Mouse (Mus musculus) MEL (cell line): ENCODE data around the gene Padi4.
A peak's percentile ranks its signal among the peaks of the same experiment; 100 is the strongest.

Source experiments
- CTCF ChIP-seq, 3 experiments: IDR thresholded peaks in 2 of 3; conservative IDR thresholded peaks in 1 of 3; 2 replicates each; pipeline ENCODE4 v1.5.1; 2011 to 2012; ENCODE audit warnings: low read length in 3 of 3, low read depth in 2 of 3, mild to moderate bottlenecking in 2 of 3, improper control_type of control experiment in 1 of 3, inconsistent platforms in 1 of 3, mixed read lengths in 1 of 3, moderate library complexity in 1 of 3; ENCODE audit not compliant: control insufficient read depth in 1 of 3, insufficient read depth in 1 of 3, poor library complexity in 1 of 3, severe bottlenecking in 1 of 3
- HCFC1 ChIP-seq: IDR thresholded peaks from 2 replicates; pipeline ENCODE4 v1.6.1; 2012; ENCODE audit warnings: low read depth, mild to moderate bottlenecking, inconsistent platforms, low read length, improper control_type of control experiment, moderate library complexity
- JUND ChIP-seq: IDR thresholded peaks from 2 replicates; pipeline ENCODE4 v1.6.1; 2011; ENCODE audit warnings: low read depth, mild to moderate bottlenecking, improper control_type of control experiment, low read length
- MAX ChIP-seq: IDR thresholded peaks from 2 replicates; pipeline ENCODE4 v1.6.1; 2011; ENCODE audit warnings: low read length, improper control_type of control experiment
- POLR2A ChIP-seq, 2 experiments: IDR thresholded peaks; 2 replicates each; pipeline ENCODE4 v1.6.1; 2011 to 2012; ENCODE audit warnings: low read length in 2 of 2, mild to moderate bottlenecking in 2 of 2, control low read depth in 1 of 2, improper control_type of control experiment in 1 of 2, low read depth in 1 of 2, moderate library complexity in 1 of 2; ENCODE audit not compliant: control insufficient read depth in 1 of 2, insufficient read depth in 1 of 2, poor library complexity in 1 of 2
- USF1 ChIP-seq: IDR thresholded peaks from 2 replicates; pipeline ENCODE4 v1.6.1; 2014; ENCODE audit warnings: low read depth, mild to moderate bottlenecking, inconsistent platforms, low read length, improper control_type of control experiment, moderate library complexity
- ZKSCAN1 ChIP-seq: IDR thresholded peaks from 2 replicates; pipeline ENCODE4 v1.6.1; 2012; ENCODE audit warnings: low read depth, mild to moderate bottlenecking, inconsistent platforms, low read length, improper control_type of control experiment, moderate library complexity
- ZNF384 ChIP-seq: IDR thresholded peaks from 2 replicates; pipeline ENCODE4 v1.6.1; 2012; ENCODE audit warnings: low read depth, mild to moderate bottlenecking, inconsistent platforms, low read length, improper control_type of control experiment

- TF ChIP-seq JUND (no peak), CTCF (IDR thresholded peaks at IDR 0.05 in 2 of 3, conservative IDR thresholded peaks at IDR 0.05 in 1 of 3; ENCODE audit: control insufficient read depth in 1 of 3, insufficient read depth in 1 of 3, low read depth in 2 of 3, low read length in 3 of 3, poor library complexity in 1 of 3, severe bottlenecking in 1 of 3) (peak in 2 of 3 experiments; percentile 50 to 83; a peak in 5 of 6 replicates), MAX (peak; percentile 66), HCFC1 (no peak; the same call in 1 of the 2 replicates), POLR2A (IDR thresholded peaks at IDR 0.05; ENCODE audit: control insufficient read depth in 1 of 2, insufficient read depth in 1 of 2, low read depth in 1 of 2, low read length in 2 of 2, poor library complexity in 1 of 2) (peak; percentile 44 to 74), ZNF384 (no peak), USF1 (no peak), ZKSCAN1 (no peak)
These were observed 72.9 kb downstream of the Padi4 start for GRCm38 (mm10) chr4:140701049-140701715.
